Mouse (Mus musculus) liver, postnatal 0 days (tissue): ENCODE data around the gene Unc13a. TPM values are rescaled to one million over a fixed set of nuclear protein-coding genes. Genes with fewer than 3 reads are reported as not detected.

ENCODE experiments used
- ATAC-seq: fragments of 200-750 bp; cut with Nextera tagmentation; 2 replicates; pipeline ENCODE4 v1.8.0; 2017; ENCODE audit warnings: mild to moderate bottlenecking, moderate library complexity
- DNase-seq: peaks from one replicate; pipeline ENCODE4 v3.0.0-alpha.2; 2016
- H3K27ac ChIP-seq: fragments of 300-500 bp; sonication (generic); 2 replicates; pipeline ENCODE4 v1.5.1; 2014; ENCODE audit warnings: antibody characterized with exemption, moderate library complexity, mild to moderate bottlenecking, low read depth
- H3K27me3 ChIP-seq: fragments of 300-500 bp; sonication (generic); 2 replicates; pipeline ENCODE4 v1.6.1; 2014; ENCODE audit warnings: low read length, control low read depth, mixed read lengths; ENCODE audit not compliant: insufficient read depth
- H3K36me3 ChIP-seq: fragments of 300-500 bp; sonication (generic); replicated peaks from 2 replicates; pipeline ENCODE4 v1.6.1; 2014; ENCODE audit warnings: mild to moderate bottlenecking, control low read depth, low read length, moderate library complexity, mixed read lengths; ENCODE audit not compliant: insufficient read depth
- H3K4me1 ChIP-seq: fragments of 300-500 bp; sonication (generic); 2 replicates; pipeline ENCODE4 v1.6.1; 2014; ENCODE audit warnings: antibody characterized with exemption, mild to moderate bottlenecking, control low read depth; ENCODE audit not compliant: insufficient read depth
- H3K4me2 ChIP-seq: fragments of 300-500 bp; sonication (generic); 2 replicates; pipeline ENCODE4 v1.6.1; 2014; ENCODE audit warnings: low read depth, mild to moderate bottlenecking, low read length, moderate library complexity, mixed read lengths
- H3K4me3 ChIP-seq: fragments of 300-500 bp; sonication (generic); 2 replicates; pipeline ENCODE4 v1.5.1; 2014; ENCODE audit warnings: low read depth, low read length
- H3K9ac ChIP-seq: fragments of 300-500 bp; sonication (generic); replicated peaks from 2 replicates; pipeline ENCODE4 v1.6.1; 2014; ENCODE audit warnings: mild to moderate bottlenecking, moderate library complexity
- H3K9me3 ChIP-seq: fragments of 300-500 bp; sonication (generic); 2 replicates; pipeline ENCODE4 v1.6.1; 2016; ENCODE audit warnings: mild to moderate bottlenecking, control low read depth, low read length, mixed read lengths
- CTCF ChIP-seq: sonication (generic); IDR thresholded peaks from 2 replicates; pipeline ENCODE4 v1.5.1; 2016; ENCODE audit warnings: antibody characterized with exemption, low read depth
- EP300 ChIP-seq: IDR thresholded peaks from 2 replicates; pipeline ENCODE4 v1.6.1; 2016; ENCODE audit warnings: antibody characterized with exemption, low read depth, mild to moderate bottlenecking
- WGBS: fragments of 180-500 bp; shearing (Covaris S2); extraction: QIAGEN DNeasy Blood & Tissue Kit; methylation state at CpG from one replicate; pipeline ENCODE4 v1.1.7; 2014; ENCODE audit not compliant: insufficient replicate concordance; 5-methylcytosine and 5-hydroxymethylcytosine counted together
- polyA plus RNA-seq: library from polyadenylated mRNA; unstranded; fragments of >200 nt; fragmentation: Nextera tagmentation; extraction: Ambion mirVana; gene quantifications from 2 replicates; pipeline ENCODE4 v1.2.1, GENCODE M21; 2015

Unc13a gene
- polyA plus RNA-seq, 1 experiment from 2014 or later = 0.36 TPM

DNA sequence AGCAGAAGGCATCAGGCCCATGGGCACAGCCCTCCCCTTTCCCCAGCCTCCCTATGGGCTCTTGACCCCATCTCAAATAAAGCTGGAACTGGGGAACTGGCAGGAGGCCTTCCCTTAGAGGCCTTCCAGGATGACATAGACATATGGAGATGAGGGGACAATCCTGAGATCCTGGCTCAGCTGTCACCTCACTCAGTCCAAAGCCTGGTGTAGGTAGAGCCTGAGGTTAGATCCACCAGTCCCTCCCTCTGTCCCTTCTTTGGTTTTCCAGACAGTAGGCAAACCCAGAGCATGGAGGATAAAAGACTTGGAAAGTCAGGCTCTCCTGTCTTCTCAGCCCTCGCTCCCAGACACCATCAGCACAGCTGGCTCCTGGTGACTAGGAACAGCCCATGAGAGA lies 4.7 kb downstream of the Unc13a start:
- no peak overlapping the region for H3K4me2 ChIP-seq
- H3K4me1 ChIP-seq = peaks cover 24% of the 10 kb centered on the region
- 73% methylated on average over 1 of the region's 1 CpGs for WGBS
- H3K27ac ChIP-seq = no peak overlapping the region
- TF ChIP-seq EP300 = no peak
- no peak for TF ChIP-seq CTCF
- no peak overlapping the region for H3K9ac ChIP-seq
- no peak overlapping the region for H3K4me3 ChIP-seq
- H3K36me3 ChIP-seq = no peaks in the 10 kb centered on the region
- no peak for ATAC-seq
- H3K27me3 ChIP-seq = peaks cover 21% of the 10 kb centered on the region; the same call in 1 of the 2 replicates
- no peak for DNase-seq
- no peaks in the 10 kb centered on the region for H3K9me3 ChIP-seq

DNA sequence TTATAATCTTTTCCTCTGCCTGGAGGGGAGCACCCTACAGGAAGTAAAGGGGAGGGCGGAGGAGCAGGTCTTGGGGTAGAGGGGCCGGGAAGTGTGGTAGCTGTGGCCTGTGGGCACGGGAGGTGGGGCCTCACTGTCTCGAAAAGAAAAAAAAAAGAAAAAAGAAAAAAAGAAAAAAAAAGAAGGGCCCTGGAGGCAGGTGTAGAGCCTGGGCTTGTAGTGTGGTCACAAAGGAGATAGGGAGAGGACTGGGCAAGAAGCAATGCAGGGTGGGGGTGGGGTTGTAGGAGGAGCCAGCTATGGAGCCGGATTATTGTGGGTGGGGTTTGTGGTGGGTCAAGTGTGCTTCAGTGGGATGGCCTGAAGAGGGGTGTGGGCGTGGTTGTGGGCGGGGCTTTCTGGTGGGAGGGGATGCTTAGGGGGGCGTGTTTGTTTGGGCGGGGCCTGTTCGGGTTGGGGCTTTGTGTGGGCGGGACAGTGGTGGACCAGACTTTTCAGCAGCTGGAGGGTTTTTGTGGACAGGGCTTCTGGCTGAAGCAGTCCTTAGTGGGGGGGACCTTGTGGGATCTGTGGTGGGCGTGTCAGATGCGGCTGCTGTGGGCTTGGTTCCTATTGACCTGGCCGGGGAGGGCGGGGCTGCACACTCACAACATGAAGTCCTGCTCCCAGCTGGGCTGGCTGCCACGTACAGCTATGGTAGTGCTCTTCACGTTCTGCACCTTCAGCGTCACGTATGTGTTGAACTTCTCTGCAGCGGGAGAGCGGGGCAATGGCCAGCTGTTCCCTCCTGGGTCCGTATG lies 6.0 kb downstream of the Unc13a start:
- WGBS = 2% methylated on average over 22 of the region's 22 CpGs
- Histone ChIP-seq H3K4me2 (peak overlapping the region; percentile 56), H3K27me3 (peaks cover 13% of the 10 kb centered on the region), H3K27ac (no peak overlapping the region), H3K9ac (no peak overlapping the region; the same call in 1 of the 2 replicates), H3K4me1 (peaks cover 13% of the 10 kb centered on the region), H3K36me3 (no peaks in the 10 kb centered on the region), H3K4me3 (peak overlapping the region; percentile 25; the same call in 1 of the 2 replicates), H3K9me3 (no peaks in the 10 kb centered on the region)
- DNase-seq (peak; percentile 89), ATAC-seq (peak; percentile 81)
- TF ChIP-seq CTCF (no peak), EP300 (no peak)

DNA sequence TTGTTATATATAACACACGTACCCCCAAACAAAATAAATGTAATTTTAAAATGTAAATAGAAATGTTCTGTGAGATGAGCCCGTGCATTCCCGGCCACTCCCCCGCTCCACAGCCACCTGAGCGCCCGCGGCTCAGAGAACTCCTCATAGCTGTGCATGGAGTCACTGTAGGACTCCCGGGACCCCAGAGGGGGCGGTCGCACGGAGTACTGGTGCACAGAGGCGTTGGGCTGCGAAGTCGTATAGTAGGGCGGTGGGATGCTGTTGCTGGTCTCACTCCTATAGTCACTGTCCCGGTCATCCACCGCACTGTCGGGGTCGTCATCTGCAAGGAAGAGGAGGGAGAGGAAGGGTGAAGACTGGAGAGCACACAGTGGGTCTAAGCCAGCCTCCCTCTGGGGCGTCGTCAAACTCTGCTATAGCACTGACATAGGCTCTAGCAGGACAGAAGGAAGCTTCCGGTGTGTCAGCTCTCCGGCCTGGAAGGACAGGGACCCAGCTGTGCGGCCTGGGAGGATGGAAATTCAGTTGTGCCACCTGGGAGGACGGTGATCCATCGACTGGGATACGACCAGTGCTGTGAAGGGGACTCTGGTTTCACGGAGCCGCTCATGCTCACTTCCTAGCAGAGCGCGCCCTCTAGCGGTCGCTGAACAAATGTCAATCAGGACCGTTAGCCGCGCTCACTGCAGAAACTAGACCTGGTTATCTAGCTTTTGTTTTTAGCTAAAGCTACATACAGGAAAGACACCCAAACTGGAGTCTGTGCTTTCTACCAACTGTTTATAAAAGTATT lies 11.0 kb downstream of the Unc13a start:
- WGBS = 9% methylated on average over 36 of the region's 36 CpGs
- Histone ChIP-seq H3K4me2 (no peak overlapping the region), H3K4me3 (no peak overlapping the region), H3K9me3 (no peaks in the 10 kb centered on the region), H3K9ac (no peak overlapping the region), H3K27me3 (peaks cover 32% of the 10 kb centered on the region), H3K36me3 (no peaks in the 10 kb centered on the region), H3K27ac (no peak overlapping the region), H3K4me1 (peaks cover 2% of the 10 kb centered on the region; the same call in 1 of the 2 replicates)
- DNase-seq (peak; percentile 90), ATAC-seq (peak; percentile 35; the same call in 1 of the 2 replicates)
- TF ChIP-seq CTCF (peak; percentile 95), EP300 (no peak)

GRCm38 (mm10) chr8:71659751-71660150 lies 11.8 kb downstream of the Unc13a start:
- Histone ChIP-seq H3K9ac (no peak overlapping the region), H3K27me3 (peaks cover 40% of the 10 kb centered on the region), H3K27ac (no peak overlapping the region), H3K4me1 (0 out of 2 replicates have a peak, but pooled peaks cover 2% of the 10 kb centered on the region), H3K4me2 (no peak overlapping the region), H3K4me3 (no peak overlapping the region), H3K9me3 (no peaks in the 10 kb centered on the region), H3K36me3 (no peaks in the 10 kb centered on the region)
- WGBS = 32% methylated on average over 1 of the region's 1 CpGs
- no peak for DNase-seq
- ATAC-seq = no peak
- TF ChIP-seq CTCF (no peak), EP300 (no peak)

DNA sequence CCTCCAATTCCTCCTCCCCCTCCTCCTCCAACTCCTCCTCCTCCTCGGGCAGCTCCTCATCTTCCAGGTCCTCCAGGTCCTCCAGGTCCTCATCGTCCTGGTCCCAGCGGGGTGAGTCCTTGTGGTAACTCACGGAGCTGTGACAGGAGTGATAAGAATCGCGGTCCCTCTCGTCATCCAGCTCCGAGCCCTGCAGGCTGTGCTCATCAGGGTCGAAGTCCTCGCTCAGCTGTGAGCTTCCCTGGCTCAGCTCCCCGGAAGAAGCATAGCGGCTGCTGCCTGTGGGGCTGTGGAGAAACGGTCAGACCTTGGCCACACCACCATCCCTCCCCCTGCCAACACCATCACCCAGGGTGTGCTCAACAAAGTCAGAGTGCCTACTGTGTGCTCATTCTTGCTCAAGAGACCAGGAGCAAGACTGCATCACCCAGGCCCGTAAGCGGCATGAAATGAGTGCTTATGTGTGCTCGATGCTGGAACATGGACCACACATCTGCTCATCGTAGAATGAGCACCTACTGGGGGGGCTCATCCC lies 13.0 kb downstream of the Unc13a start:
- Histone ChIP-seq H3K27ac (no peak overlapping the region), H3K36me3 (no peaks in the 10 kb centered on the region), H3K9me3 (no peaks in the 10 kb centered on the region), H3K4me2 (no peak overlapping the region), H3K9ac (no peak overlapping the region), H3K4me1 (0 out of 2 replicates have a peak, but pooled peaks cover 2% of the 10 kb centered on the region), H3K27me3 (peaks cover 47% of the 10 kb centered on the region), H3K4me3 (no peak overlapping the region)
- peak; percentile 50 for ATAC-seq
- TF ChIP-seq EP300 (no peak), CTCF (no peak)
- WGBS = 23% methylated on average over 17 of the region's 17 CpGs
- DNase-seq = peak; percentile 49

DNA sequence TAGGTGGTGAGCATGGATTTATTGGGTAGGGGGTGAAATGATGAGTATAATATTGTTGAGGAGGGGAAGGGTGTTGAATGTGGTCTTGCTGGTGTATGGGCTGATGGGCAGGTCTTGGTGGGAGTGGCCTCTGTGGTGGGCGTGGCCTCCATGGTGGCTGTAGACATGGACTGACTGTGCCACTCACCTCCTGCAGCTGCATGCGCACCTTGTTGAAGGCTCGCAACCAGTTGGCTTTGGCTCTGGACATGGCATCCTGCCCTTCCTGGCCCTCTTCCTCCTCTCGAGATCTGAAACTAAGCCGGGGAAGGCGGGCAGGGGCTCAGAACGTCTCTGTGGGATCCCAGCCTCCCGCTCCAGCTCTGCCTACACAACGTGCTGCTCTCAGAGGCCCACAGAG lies 13.7 kb downstream of the Unc13a start:
- Histone ChIP-seq H3K27ac (no peak overlapping the region), H3K9ac (no peak overlapping the region), H3K36me3 (no peaks in the 10 kb centered on the region), H3K4me2 (no peak overlapping the region), H3K4me3 (no peak overlapping the region), H3K27me3 (peaks cover 51% of the 10 kb centered on the region), H3K4me1 (0 out of 2 replicates have a peak, but pooled peaks cover 2% of the 10 kb centered on the region), H3K9me3 (no peaks in the 10 kb centered on the region)
- no peak for ATAC-seq
- WGBS = 16% methylated on average over 9 of the region's 9 CpGs
- no peak for DNase-seq
- TF ChIP-seq EP300 (no peak), CTCF (no peak)
